Mouse (Mus musculus) heart, embryonic 14.5 days (tissue): Measurements from ENCODE around the gene Olfr805. TPM values are rescaled to one million over a fixed set of nuclear protein-coding genes. Genes with fewer than 3 reads are reported as not detected.

Experiments used
- ATAC-seq: fragments of 200-750 bp; cut with Nextera tagmentation; 2 replicates; pipeline ENCODE4 v1.8.0; 2017; ENCODE audit warnings: low read depth, moderate TSS enrichment; ENCODE audit not compliant: insufficient number of reproducible peaks, insufficient read depth, low FRiP score
- H3K27ac ChIP-seq, 2 experiments: fragments of 200-500 bp in 1 of 2; fragments of 300-500 bp in 1 of 2; sonication (generic) in 1 of 2; replicated peaks in 1 of 2; 2 replicates each; pipeline ENCODE4 v1.5.1; 2012 to 2014; ENCODE audit warnings: low read depth in 2 of 2, low read length in 2 of 2, control low read depth in 1 of 2, mild to moderate bottlenecking in 1 of 2, mixed read lengths in 1 of 2; ENCODE audit not compliant: control insufficient read depth in 1 of 2, insufficient read depth in 1 of 2
- H3K27me3 ChIP-seq: fragments of 300-500 bp; sonication (generic); 2 replicates; pipeline ENCODE4 v1.6.1; 2014; ENCODE audit warnings: mild to moderate bottlenecking, low read length, control low read depth; ENCODE audit not compliant: control insufficient read depth, insufficient read depth
- H3K36me3 ChIP-seq: fragments of 300-500 bp; sonication (generic); 2 replicates; pipeline ENCODE4 v1.6.1; 2014; ENCODE audit warnings: mild to moderate bottlenecking, control low read depth, low read length, mixed read lengths; ENCODE audit not compliant: control insufficient read depth, insufficient read depth
- H3K4me1 ChIP-seq, 2 experiments: fragments of 200-500 bp in 1 of 2; fragments of 300-500 bp in 1 of 2; sonication (generic) in 1 of 2; 2 replicates each; pipeline ENCODE4 v1.6.1; 2012 to 2014; ENCODE audit warnings: low read length in 2 of 2, control low read depth in 1 of 2, mixed read lengths in 1 of 2; ENCODE audit not compliant: control insufficient read depth in 2 of 2, insufficient read depth in 2 of 2
- H3K4me2 ChIP-seq: fragments of 300-500 bp; sonication (generic); 2 replicates; pipeline ENCODE4 v1.6.1; 2014; ENCODE audit warnings: mild to moderate bottlenecking, low read length
- H3K4me3 ChIP-seq, 2 experiments: fragments of 200-500 bp in 1 of 2; fragments of 300-500 bp in 1 of 2; sonication (generic) in 1 of 2; 2 replicates each; pipeline ENCODE4 v1.5.1; 2012 to 2014; ENCODE audit warnings: low read length in 2 of 2, mild to moderate bottlenecking in 2 of 2, control low read depth in 1 of 2, low read depth in 1 of 2, moderate library complexity in 1 of 2; ENCODE audit not compliant: control insufficient read depth in 1 of 2, insufficient read depth in 1 of 2
- H3K9ac ChIP-seq: fragments of 300-500 bp; sonication (generic); 2 replicates; pipeline ENCODE4 v1.6.1; 2014; ENCODE audit warnings: mild to moderate bottlenecking, low read length
- H3K9me3 ChIP-seq: fragments of 300-500 bp; sonication (generic); 2 replicates; pipeline ENCODE4 v1.6.1; 2016; ENCODE audit warnings: low read length, control low read depth; ENCODE audit not compliant: control insufficient read depth
- WGBS: fragments of 180-500 bp; shearing (Covaris S2); extraction: QIAGEN DNeasy Blood & Tissue Kit; methylation state at CpG from one replicate; pipeline ENCODE4 v1.1.7; 2014; 5-methylcytosine and 5-hydroxymethylcytosine counted together
- polyA plus RNA-seq: library from polyadenylated mRNA; unstranded; fragments of >200 nt; fragmentation: Nextera tagmentation; extraction: Ambion mirVana; gene quantifications from 2 replicates; pipeline ENCODE4 v1.2.1, GENCODE M21; 2014

The Olfr805 gene
- polyA plus RNA-seq = not detected in 2 replicates

GRCm38 (mm10) chr10:129729275-129729674 lies at the start of gene Olfr805:
Gene Olfr805, minus strand, starts transcription at chr10:129729375.
- ATAC-seq = no peak

GRCm38 (mm10) chr10:129778123-129778522 lies 48.9 kb upstream of the Olfr805 start:
- Histone ChIP-seq H3K36me3 (no peaks in the 10 kb centered on the region), H3K4me2 (no peak overlapping the region), H3K9ac (no peak overlapping the region), H3K4me1 (no peaks in the 10 kb centered on the region), H3K27ac (no peak overlapping the region), H3K4me3 (no peak overlapping the region), H3K9me3 (no peaks in the 10 kb centered on the region), H3K27me3 (no peaks in the 10 kb centered on the region)
- ATAC-seq = no peak

More at GRCm38 (mm10) chr10:129729275-129729674, at the start of gene Olfr805:
- Histone ChIP-seq H3K9ac (no peak within 1 kb of the TSS), H3K4me1 (no peaks in the 10 kb centered on the region), H3K4me2 (no peak within 1 kb of the TSS), H3K4me3 (no peak within 1 kb of the TSS), H3K27me3 (no peaks in the 10 kb centered on the region), H3K36me3 (no peaks in the 10 kb centered on the region), H3K27ac (no peak within 1 kb of the TSS), H3K9me3 (no peaks in the 10 kb centered on the region)
- WGBS = 94% methylated on average over 2 of the region's 2 CpGs

GRCm38 (mm10) chr10:129774338-129774737 lies 45.2 kb upstream of the Olfr805 start, which contains the start of gene Olfr809:
Gene Olfr809, plus strand, starts transcription at chr10:129774638.
- Histone ChIP-seq H3K36me3 (no peaks in the 10 kb centered on the region), H3K4me2 (no peak within 1 kb of the TSS), H3K27me3 (no peaks in the 10 kb centered on the region), H3K9ac (no peak within 1 kb of the TSS), H3K9me3 (no peaks in the 10 kb centered on the region), H3K4me3 (no peak within 1 kb of the TSS), H3K27ac (no peak within 1 kb of the TSS), H3K4me1 (no peaks in the 10 kb centered on the region)
- ATAC-seq = no peak

GRCm38 (mm10) chr10:129765182-129765581 lies 36.0 kb upstream of the Olfr805 start, which contains the start of gene Olfr808:
Gene Olfr808, plus strand, starts transcription at chr10:129765482.
- Histone ChIP-seq H3K36me3 (no peaks in the 10 kb centered on the region), H3K4me2 (no peak within 1 kb of the TSS), H3K27ac (no peak within 1 kb of the TSS), H3K9me3 (no peaks in the 10 kb centered on the region), H3K4me3 (no peak within 1 kb of the TSS), H3K27me3 (no peaks in the 10 kb centered on the region), H3K4me1 (no peaks in the 10 kb centered on the region), H3K9ac (no peak within 1 kb of the TSS)
- 84% methylated on average over 1 of the region's 1 CpGs for WGBS
- no peak for ATAC-seq

GRCm38 (mm10) chr10:129757693-129758092 lies 28.5 kb upstream of the Olfr805 start, which contains the start of gene Olfr807:
Gene Olfr807, minus strand, starts transcription at chr10:129757793.
- no peak within 1 kb of the TSS for H3K9ac ChIP-seq
- no peaks in the 10 kb centered on the region for H3K4me1 ChIP-seq
- 72% methylated on average over 1 of the region's 1 CpGs for WGBS
- no peaks in the 10 kb centered on the region for H3K27me3 ChIP-seq
- H3K27ac ChIP-seq = no peak within 1 kb of the TSS
- no peaks in the 10 kb centered on the region for H3K36me3 ChIP-seq
- H3K4me3 ChIP-seq = no peak within 1 kb of the TSS
- no peak for ATAC-seq
- no peak within 1 kb of the TSS for H3K4me2 ChIP-seq
- no peaks in the 10 kb centered on the region for H3K9me3 ChIP-seq

GRCm38 (mm10) chr10:129741821-129742220 lies 12.6 kb upstream of the Olfr805 start, which contains the start of gene Olfr806:
Gene Olfr806, minus strand, starts transcription at chr10:129741921.
- no peak for ATAC-seq
- Histone ChIP-seq H3K4me3 (no peak within 1 kb of the TSS), H3K36me3 (no peaks in the 10 kb centered on the region), H3K27ac (no peak within 1 kb of the TSS), H3K4me2 (no peak within 1 kb of the TSS), H3K27me3 (no peaks in the 10 kb centered on the region), H3K9ac (no peak within 1 kb of the TSS), H3K4me1 (no peaks in the 10 kb centered on the region), H3K9me3 (no peaks in the 10 kb centered on the region)

- H3K4me2 ChIP-seq = no peak within 1 kb of the TSS
Observed at GRCm38 (mm10) chr10:129702910-129703309, 26.3 kb downstream of the Olfr805 start, which contains the start of gene Olfr804. Gene Olfr804, plus strand, starts transcription at chr10:129703210.

GRCm38 (mm10) chr10:129694186-129694585 lies 35.0 kb downstream of the Olfr805 start, which contains the start of gene Olfr803:
Gene Olfr803, minus strand, starts transcription at chr10:129694286.
- Histone ChIP-seq H3K9me3 (no peaks in the 10 kb centered on the region), H3K36me3 (no peaks in the 10 kb centered on the region), H3K27me3 (no peaks in the 10 kb centered on the region), H3K4me3 (no peak within 1 kb of the TSS), H3K4me2 (no peak within 1 kb of the TSS), H3K27ac (no peak within 1 kb of the TSS), H3K9ac (no peak within 1 kb of the TSS), H3K4me1 (no peaks in the 10 kb centered on the region)
- 73% methylated on average over 2 of the region's 2 CpGs for WGBS
- ATAC-seq = no peak

More at GRCm38 (mm10) chr10:129702910-129703309, 26.3 kb downstream of the Olfr805 start, which contains the start of gene Olfr804:
- Histone ChIP-seq H3K27me3 (no peaks in the 10 kb centered on the region), H3K9ac (no peak within 1 kb of the TSS), H3K9me3 (no peaks in the 10 kb centered on the region), H3K4me3 (no peak within 1 kb of the TSS), H3K27ac (no peak within 1 kb of the TSS), H3K36me3 (no peaks in the 10 kb centered on the region), H3K4me1 (no peaks in the 10 kb centered on the region)
- ATAC-seq = no peak
